Mouse (Mus musculus) gastrocnemius, postnatal 25 days (tissue): ENCODE data around the gene Mfsd5. TPM values are rescaled to one million over a fixed set of nuclear protein-coding genes. Genes with fewer than 3 reads are reported as not detected.

ENCODE experiments used
- total RNA-seq, 2 experiments: library from RNA; stranded (reverse); gene quantifications; 1 replicate in 1 of 2; 2 replicates in 1 of 2; pipeline ENCODE4 v1.2.3; 2021

Gene Mfsd5
- total RNA-seq, 2 experiments from 2014 or later = 12.1 to 14.1 TPM

Other genes starting within 250 kb of the Mfsd5 start
- 100 to 1,000 TPM; 141 to 145 TPM for gene Eif4b, start 205.7 kb upstream of the Mfsd5 start, total RNA-seq
- gene Tns2, start 179.0 kb upstream of the Mfsd5 start, total RNA-seq = 10 to 100 TPM; 22.3 to 32.0 TPM
- gene Spryd3, start 143.2 kb upstream of the Mfsd5 start, total RNA-seq = 1 to 10 TPM; 7.1 to 7.9 TPM
- 10 to 100 TPM; 46.4 to 68.2 TPM for gene Igfbp6, start 135.1 kb upstream of the Mfsd5 start, total RNA-seq
- gene Soat2, start 128.9 kb upstream of the Mfsd5 start, total RNA-seq = under 1 TPM in 1 of 2 experiments, not detected in 1; 0.16 TPM
- gene Zfp740, start 76.2 kb upstream of the Mfsd5 start, total RNA-seq = 10 to 100 TPM; 25.5 to 25.6 TPM
- 10 to 100 TPM; 10.4 to 16.7 TPM for gene Csad, start 74.7 kb upstream of the Mfsd5 start, total RNA-seq
- 1 to 10 TPM in 1 of 2 experiments, under 1 TPM in 1; 0.41 to 1.2 TPM for gene Itgb7, start 47.5 kb upstream of the Mfsd5 start, total RNA-seq
- 1 to 10 TPM; 9.3 to 9.8 TPM for gene Rarg, start 21.9 kb upstream of the Mfsd5 start, total RNA-seq
- not detected for gene Gm9918, start 8.9 kb upstream of the Mfsd5 start, total RNA-seq
- 1 to 10 TPM in 1 of 2 experiments, under 1 TPM in 1; 0.51 to 1.4 TPM for gene Espl1, start 16.8 kb downstream of the Mfsd5 start, total RNA-seq
- gene Pfdn5, start 46.7 kb downstream of the Mfsd5 start, total RNA-seq = 100 to 1,000 TPM; 189 to 204 TPM
- 10 to 100 TPM; 14.0 to 16.2 TPM for gene Myg1, start 52.3 kb downstream of the Mfsd5 start, total RNA-seq
- gene Aaas, start 71.3 kb downstream of the Mfsd5 start, total RNA-seq = 1 to 10 TPM; 6.0 to 7.5 TPM
- not detected for gene Sp7, start 87.7 kb downstream of the Mfsd5 start, total RNA-seq
- gene Sp1, start 126.7 kb downstream of the Mfsd5 start, total RNA-seq = 10 to 100 TPM; 15.9 to 20.9 TPM
- 1 to 10 TPM; 2.8 to 6.3 TPM for gene Amhr2, start 165.9 kb downstream of the Mfsd5 start, total RNA-seq
- 10 to 100 TPM; 12.9 to 13.2 TPM for gene Prr13, start 179.6 kb downstream of the Mfsd5 start, total RNA-seq
- 100 to 1,000 TPM; 409 to 410 TPM for gene Pcbp2, start 191.1 kb downstream of the Mfsd5 start, total RNA-seq
- gene Gm10337, start 224.3 kb downstream of the Mfsd5 start, total RNA-seq = 1 to 10 TPM in 1 of 2 experiments, not detected in 1; 3.8 TPM
- gene Map3k12, start 237.6 kb downstream of the Mfsd5 start, total RNA-seq = 1 to 10 TPM; 1.7 to 1.8 TPM
- 10 to 100 TPM; 31.9 to 34.6 TPM for gene Tarbp2, start 238.7 kb downstream of the Mfsd5 start, total RNA-seq
- 1 to 10 TPM; 1.3 to 1.8 TPM for gene Npff, start 245.5 kb downstream of the Mfsd5 start, total RNA-seq